Mouse (Mus musculus) megakaryocyte, embryonic 14.5 days (primary cell): ENCODE measurements around the gene Rbm20.

Experiments used
- FLI1 ChIP-seq: IDR thresholded peaks from 2 replicates; pipeline ENCODE4 v1.6.1; 2012; ENCODE audit warnings: low read length, inconsistent platforms, mixed read lengths
- GATA1 ChIP-seq: IDR thresholded peaks from 3 replicates; pipeline ENCODE4 v1.6.1; 2012; ENCODE audit warnings: mixed read lengths, low read length, inconsistent platforms, borderline replicate concordance

DNA sequence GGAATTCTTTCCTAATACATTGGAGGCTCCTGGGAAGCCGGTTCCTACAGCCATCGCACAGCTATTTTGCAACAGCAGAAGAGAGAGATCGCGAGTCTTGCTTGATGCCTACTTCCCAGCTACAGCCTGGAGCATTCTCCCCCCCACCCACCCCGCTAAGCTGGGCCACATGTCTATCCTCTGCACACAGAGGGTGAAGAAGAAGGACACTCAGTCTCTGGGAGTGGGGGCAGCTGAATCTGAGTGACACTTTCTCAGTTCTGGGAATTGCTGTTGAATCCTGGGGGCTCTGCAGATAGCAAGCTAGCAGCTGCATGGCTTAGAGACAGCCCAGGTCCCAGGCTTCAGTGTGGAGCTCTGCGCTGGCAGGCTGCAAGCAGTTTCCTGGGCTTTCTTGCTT is 180.9 kb downstream of the Rbm20 start:
- TF ChIP-seq GATA1 = no peak
- TF ChIP-seq FLI1 = no peak
